Mouse (Mus musculus) kidney, adult 2 months (tissue): ENCODE results near the gene Gprasp1.

Experiments used
- CTCF ChIP-seq: fragments of 200-500 bp; conservative IDR thresholded peaks from 2 replicates; pipeline ENCODE4 v1.5.1; 2011; ENCODE audit warnings: low read depth, mild to moderate bottlenecking, control low read depth, low read length, moderate library complexity, mixed read lengths; ENCODE audit not compliant: insufficient read depth, insufficient read length
- POLR2A ChIP-seq: fragments of 200-500 bp; IDR thresholded peaks from one replicate; pipeline ENCODE4 v1.6.1; 2011; ENCODE audit warnings: low read depth, low read length, control low read depth

- no peak for TF ChIP-seq CTCF
- no peak for TF ChIP-seq POLR2A
Measured at GRCm38 (mm10) chrX:135704349-135704748, 38.2 kb upstream of the Gprasp1 start.
